Mouse (Mus musculus) kidney, adult 9 months (tissue): ENCODE data around the gene Ramp1.

Experiments used
- DNase-seq: peaks from one replicate; pipeline ENCODE4 v3.0.0; 2022

Gene Ramp1

DNA sequence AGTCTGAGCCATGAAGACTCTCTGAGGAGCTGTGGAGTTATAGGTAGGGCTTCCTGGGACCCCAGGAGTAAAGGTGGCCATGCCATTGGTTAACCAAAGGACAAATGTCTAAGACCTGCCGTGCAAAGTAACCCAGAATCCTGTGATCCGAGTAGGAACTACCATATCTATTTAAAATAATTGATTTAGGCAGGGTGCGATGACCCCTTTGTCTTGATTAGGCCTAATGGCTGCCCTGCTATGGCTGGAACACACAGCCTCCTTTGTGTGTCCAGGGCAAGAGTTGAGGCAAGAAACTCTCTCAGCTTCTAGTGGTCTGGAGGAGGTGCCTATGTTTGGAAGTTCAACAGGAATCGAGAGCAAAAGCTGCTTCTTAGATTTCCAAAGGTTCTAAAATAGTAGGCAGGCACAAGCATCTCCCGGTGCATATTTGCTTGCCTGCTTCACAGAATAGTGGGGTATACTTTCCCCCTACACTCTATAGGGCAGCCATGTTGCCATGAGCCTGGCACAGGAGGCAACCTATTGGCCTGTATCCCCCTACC lies 24.7 kb downstream of the Ramp1 start:
- DNase-seq, result no peak

GRCm38 (mm10) chr1:91205651-91206050 lies 26.0 kb downstream of the Ramp1 start:
- DNase-seq, result no peak

DNA sequence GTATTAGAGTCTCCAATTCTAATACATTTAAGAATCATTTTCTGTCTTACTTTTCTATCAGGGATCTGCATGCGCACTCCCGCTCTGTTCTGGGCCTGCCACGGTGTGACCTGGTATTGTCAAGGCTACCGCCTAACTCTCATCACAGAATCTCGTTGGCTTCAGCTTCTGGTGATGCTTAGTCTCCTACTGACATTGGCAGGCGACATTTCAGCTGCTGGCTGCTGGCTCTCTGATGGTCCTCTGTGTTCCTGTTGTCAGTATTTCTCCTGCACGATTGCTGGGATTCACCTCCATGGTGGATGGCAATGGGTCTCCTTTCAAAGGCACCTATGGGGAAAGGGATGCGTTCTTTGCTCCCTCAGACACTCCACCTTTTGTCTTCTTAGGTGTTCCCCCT lies 26.7 kb downstream of the Ramp1 start:
- no peak for DNase-seq

GRCm38 (mm10) chr1:91206873-91207272 lies 27.3 kb downstream of the Ramp1 start:
- DNase-seq, result no peak

DNA sequence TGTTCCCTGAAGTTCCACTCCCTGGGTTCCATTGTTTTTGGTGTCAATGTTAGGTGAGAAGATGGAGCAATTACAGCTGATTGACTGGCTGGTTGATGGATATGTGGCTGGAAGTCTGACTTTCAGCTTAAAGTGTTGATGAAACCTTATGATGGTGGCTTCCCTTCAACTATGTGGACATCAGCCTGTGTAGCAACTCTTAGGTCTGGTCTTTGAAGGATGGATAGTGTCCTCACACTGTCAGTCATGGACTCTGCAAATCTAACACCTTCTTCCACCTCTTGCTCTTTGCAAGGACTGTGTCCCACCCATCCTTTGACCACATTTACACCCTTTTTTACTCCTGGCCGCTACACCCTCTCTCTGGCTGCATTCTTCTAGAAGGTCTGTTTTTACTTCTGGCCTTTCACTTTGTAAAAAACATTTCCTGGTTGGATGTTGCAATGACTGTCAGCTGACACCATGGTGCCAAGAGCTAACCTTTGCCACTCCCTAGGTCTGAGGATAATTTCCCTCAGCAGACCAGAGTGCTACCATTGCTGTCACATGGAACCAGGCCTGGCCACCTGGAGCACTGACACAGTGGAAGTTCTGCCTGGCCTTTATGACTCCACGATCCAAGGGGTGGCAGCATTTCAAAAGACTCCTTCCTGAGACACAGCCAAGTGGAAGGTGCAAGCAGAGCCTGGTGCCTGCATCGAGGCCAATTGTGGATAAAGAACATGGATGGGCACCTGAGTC lies 27.9 kb downstream of the Ramp1 start:
- no peak for DNase-seq

DNA sequence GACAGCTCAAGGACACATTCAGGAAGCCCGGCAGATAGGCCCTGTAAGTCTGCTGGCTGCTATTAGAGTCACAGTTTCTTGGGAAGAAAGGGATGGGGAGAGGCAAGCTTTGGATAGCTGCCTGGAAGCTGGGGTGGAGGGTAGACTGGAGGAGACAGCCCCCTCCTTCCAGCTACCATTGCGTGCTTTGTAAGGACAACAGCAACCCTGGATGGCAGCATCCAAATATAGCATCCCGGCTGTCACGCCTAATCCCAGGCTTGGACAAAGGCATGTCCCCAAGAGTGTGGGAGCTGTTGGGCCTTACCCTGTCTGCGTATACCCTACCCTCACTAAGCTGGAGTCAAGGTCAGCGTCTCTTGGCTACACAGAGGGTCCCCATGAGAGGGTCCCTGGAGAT lies 29.7 kb downstream of the Ramp1 start:
- DNase-seq, result no peak

GRCm38 (mm10) chr1:91209785-91210184 lies 30.2 kb downstream of the Ramp1 start:
- DNase-seq, result no peak

DNA sequence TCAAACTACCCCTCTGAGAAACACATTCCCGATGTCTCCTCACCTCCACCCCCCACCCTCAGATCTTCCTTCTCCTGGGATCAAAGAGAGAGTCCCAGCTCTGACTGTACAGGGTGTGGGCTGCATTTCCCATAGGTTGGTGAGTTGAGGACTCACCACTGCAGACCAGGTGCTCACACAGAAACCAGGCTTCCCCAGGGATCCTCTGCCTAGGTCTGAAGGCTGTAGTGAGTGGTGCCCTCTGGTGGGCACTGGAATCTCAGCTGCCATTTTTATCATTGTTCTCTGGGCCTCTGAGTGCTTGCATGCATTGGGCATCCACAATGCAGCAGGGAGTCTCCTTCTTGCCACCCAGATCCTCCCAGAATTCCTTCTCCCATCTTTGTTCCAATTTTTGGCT lies 31.5 kb downstream of the Ramp1 start:
- peak; percentile 54 for DNase-seq

DNA sequence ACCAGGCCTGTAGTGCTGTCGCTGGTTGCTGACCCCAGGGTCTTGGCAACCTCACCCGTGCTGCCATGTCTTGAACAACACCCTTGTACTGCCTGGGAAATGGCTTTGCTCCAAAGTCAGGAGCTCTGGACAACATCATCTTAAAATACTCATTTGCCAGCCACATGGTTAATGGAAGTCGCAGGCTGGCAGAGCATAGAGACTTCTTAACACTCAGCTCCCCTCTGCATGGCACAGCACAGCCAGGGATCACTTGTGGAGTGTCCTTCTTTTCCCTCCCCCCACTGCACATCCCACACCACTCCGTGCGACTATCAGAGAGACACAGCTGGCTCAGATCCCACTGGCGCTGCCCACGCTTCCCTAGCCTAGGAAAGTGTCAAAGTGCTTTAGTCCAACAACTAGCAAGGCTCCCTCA lies 32.0 kb downstream of the Ramp1 start:
- no peak for DNase-seq

GRCm38 (mm10) chr1:91215264-91215663 lies 35.6 kb downstream of the Ramp1 start:
- no peak for DNase-seq

DNA sequence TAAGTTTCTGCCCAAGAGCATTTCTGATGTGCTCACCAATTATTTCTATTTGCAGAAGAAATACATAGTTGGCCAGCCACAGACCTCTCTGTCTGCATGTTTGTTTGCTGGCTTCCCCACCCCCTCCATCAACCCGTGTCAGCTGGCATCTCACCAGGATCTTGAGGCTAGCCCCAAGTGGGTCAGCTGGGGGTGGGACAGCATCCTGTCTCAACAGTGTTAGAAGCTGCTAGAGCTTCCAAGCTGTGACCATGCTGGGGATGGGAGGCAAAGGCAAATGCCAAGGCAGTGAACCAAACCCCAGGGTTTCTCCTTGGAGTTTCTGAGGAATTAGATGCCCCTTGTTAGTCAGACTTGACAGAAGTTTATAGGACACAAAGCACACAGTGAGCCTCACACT lies 36.4 kb downstream of the Ramp1 start:
- no peak for DNase-seq

- DNase-seq, result no peak
These were observed 37.1 kb downstream of the Ramp1 start for GRCm38 (mm10) chr1:91216504-91217267.

DNA sequence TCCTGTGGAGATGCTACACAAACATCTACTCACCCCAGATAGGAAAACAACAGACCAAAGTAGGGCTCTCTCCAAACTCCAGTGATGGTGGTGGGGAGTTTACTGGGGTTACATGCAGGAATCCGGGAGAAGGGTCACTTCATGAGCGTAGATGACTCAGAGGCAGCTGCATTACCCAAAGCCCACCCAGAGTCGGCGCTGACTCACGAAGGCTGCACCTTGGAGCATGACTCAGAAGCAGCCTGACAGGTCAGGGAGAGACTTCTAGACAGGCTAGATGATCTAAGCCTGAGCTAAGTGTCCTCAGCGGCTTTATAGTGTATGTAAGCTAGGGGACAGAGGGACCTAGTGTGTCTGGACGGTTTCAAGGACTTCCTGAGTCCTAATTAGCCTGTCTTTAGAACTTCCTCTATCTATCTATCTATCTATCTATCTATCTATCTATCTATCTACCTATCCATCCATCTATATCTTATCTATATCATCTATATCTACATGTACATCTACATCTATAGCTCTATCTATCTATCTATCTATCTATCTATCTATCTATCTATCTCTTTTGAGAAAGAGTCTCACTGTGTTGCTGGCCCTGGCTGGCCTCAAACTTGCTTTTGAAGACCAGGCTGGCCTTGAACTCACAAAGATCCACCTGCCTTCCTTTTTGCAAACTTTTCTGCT lies 40.2 kb downstream of the Ramp1 start:
- DNase-seq, result no peak

DNA sequence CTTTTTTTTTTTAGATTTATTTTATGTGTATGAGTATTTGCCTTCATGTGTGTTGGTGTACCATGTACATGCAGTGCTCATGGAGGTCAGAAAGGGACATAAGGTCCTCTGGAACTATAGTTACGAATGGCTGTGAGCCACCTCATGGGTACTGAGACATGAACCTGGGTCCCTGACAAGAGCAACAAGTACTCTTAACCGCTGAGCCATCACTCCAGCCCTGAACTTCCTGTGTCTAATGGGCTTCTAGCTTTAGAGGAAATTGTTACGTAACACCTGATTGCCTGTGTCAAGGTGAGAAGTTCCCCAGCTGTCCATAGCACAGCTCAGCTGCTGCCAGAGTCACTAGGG lies 40.7 kb downstream of the Ramp1 start:
- no peak for DNase-seq

GRCm38 (mm10) chr1:91226562-91226961 lies 46.9 kb downstream of the Ramp1 start:
- no peak for DNase-seq

DNA sequence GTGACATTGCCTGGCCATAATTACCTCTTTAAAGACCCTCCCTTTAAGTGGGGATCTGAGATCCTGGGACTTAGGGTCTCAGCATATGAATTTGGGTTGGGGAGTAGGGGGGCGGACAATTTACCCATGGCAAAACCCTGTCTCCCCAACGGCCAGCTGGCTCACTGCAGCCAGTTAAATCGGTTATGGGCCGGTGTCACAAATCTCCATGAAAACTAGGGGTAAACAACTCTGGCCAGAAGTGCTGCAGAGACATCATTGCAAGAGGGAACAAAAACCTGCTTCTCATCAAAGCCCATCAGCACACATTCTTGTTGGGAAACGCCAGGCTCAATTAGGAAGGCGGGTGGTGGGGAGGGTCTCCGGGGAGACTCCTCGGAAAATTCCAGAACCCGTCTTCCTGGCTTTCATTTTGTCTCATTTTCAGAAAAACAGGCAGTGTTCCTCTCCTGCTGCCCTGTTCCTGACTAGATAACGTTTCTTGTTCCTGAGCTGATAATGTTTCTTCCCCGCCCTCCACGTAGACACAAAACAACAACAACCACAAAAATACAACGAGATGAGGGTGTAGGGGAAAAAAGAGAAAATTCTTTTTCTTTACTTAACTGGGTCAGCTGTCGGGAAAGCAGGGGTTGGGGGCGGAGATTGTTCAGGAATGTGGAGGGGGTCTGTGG lies 47.9 kb downstream of the Ramp1 start:
- no peak for DNase-seq

DNA sequence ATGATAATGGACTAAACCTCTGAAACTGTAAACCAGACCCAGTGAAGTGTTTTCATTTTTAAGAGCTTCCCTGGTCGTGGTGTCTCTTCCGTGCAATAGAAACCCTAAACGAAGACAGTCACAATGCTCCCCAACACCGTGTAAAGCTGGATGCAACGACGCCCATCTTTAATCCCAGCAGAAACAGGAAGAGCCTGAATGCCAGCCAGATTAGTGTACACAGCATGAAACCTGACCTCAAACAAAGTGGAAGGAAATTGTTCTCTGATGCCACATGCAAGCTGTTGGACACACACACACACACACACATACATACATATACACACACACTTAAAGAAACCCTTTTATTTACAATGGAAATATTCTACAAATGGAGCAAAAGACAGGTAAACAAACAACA lies 51.5 kb downstream of the Ramp1 start:
- no peak for DNase-seq

- DNase-seq, result no peak
These were observed 52.3 kb downstream of the Ramp1 start for GRCm38 (mm10) chr1:91231896-91232295.

- no peak for DNase-seq
These were observed 55.8 kb downstream of the Ramp1 start for GRCm38 (mm10) chr1:91235395-91235794.

DNA sequence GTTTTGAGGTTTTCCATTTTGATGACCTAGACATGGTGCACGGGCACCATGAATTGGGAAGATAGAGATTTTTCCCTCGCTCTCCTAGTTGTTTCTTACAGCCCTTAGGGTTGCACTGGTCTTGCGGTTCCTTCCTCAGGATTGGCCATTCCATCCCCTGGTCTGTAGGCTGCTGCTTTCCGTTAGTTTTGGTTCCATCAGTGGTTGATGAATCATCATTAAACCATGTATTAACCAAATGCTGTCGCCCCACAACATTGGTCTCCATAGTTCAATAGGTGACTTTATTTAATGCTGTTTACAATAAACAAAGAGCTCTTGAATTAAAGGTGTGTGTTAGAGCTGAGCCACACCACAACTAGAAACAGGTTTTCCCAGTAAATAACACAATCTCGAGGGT lies 58.1 kb downstream of the Ramp1 start:
- DNase-seq, result no peak

DNA sequence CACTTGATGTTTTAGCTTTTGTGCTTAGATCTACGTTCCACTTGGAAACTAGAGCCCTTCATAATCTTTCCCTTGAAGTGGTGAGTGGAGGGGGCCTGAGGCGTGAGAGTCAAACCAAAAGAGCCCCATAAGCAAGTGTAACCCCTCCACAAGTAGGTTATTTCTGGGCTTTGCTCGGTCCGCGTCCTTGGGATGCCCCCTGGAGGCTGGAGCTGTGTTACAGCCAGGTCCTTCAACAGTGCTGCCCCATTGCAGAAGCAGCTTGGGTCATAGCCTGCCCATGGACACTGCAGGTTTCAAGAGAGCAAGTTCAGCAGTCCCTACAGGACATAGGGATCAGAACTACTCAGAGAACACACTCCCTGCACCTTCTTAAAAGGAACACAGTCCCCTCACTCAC lies 59.5 kb downstream of the Ramp1 start:
- peak; percentile 50 for DNase-seq

DNA sequence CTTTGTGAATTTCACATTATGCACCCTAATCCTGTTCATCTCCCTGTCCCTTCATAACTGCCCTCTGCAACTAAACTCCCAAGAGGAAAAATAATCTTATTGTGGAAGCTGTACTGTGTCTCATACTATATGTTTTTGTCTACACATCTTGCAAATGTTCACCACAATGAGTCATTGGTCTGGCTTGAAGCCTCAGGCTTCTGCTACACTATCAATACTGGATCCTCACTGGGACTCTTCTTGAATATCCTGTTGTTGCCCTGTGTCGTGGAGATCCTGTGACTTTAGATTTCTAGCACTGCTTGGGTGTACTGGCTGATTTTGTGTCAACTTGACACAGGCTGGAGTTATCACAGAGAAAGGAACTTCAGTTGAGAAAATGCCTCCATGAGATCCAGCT lies 60.2 kb downstream of the Ramp1 start:
- no peak for DNase-seq

DNA sequence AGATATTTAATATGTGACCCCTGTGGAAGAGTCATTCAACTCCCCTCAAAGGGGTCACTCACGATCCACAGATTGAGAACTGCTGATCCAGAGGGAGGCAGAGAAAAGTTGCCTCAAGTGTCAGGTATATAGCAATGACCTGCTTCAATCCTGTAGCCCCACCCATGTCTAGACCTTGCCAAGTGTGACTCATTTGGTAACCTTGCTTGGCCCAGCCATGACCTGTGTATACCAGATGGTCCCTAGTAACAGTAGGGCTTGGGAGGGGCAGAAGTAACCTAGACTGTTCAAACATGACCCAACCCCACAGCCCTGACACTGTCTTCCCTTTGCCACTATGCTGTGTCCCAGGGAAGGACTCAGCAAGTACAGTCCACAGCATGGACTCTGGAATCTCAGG lies 61.1 kb downstream of the Ramp1 start:
- DNase-seq, result no peak
